Mouse (Mus musculus) ovary, adult 2 months (tissue): Measurements from ENCODE around the gene Tubb4a. TPM values are rescaled to one million over a fixed set of nuclear protein-coding genes. Genes with fewer than 3 reads are reported as not detected.

Experiments
- polyA plus RNA-seq: library from polyadenylated mRNA; depleted of rRNA; stranded (reverse); fragments of >200 nt; gene quantifications from 2 replicates; pipeline ENCODE4 v1.2.3, GENCODE M21; 2012; rRNA removed

Tubb4a gene
- polyA plus RNA-seq: 6.7 and 6.9 TPM in 2 replicates

DNA sequence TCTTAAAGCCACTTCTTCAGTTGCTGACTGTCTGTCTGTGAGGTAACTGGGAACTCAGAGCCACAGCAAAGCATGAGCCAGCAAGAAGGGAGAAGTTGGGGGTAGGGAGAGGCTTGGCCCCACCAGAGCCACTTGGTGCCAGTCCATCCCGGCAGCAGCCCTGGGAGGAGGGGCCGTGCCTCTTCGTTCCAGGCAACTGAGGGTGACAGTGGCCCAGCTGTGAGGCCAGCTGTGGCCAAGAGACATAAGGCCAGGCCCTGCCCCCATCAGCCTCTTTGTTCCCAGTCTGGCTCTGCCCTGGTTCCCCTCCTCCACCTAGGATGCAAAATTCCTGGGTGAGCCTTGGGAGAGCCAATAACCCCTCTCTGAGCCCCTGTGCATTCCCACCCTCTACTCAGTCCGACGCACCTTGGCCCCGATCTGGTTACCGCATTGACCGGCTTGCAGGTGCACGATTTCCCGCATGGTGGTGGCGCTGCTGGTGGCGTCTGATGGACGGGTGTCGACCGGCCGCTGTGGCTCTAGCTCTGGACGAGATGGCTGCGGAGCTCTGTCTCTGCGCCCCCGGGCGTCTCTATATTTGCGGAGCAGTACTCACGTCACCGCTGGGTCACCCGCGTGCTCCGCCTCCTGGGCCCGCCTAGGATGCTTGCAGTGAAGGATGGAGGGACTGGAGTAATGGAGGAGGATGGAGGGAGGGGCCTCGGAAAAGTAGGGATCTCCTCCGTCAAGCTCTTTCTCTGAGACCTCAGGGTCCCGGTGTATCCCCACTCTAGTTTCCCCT lies at the start of gene Tubb4a:
Gene Tubb4a, minus strand, starts transcription at position 734 of the 784 bp plus-strand sequence.

DNA sequence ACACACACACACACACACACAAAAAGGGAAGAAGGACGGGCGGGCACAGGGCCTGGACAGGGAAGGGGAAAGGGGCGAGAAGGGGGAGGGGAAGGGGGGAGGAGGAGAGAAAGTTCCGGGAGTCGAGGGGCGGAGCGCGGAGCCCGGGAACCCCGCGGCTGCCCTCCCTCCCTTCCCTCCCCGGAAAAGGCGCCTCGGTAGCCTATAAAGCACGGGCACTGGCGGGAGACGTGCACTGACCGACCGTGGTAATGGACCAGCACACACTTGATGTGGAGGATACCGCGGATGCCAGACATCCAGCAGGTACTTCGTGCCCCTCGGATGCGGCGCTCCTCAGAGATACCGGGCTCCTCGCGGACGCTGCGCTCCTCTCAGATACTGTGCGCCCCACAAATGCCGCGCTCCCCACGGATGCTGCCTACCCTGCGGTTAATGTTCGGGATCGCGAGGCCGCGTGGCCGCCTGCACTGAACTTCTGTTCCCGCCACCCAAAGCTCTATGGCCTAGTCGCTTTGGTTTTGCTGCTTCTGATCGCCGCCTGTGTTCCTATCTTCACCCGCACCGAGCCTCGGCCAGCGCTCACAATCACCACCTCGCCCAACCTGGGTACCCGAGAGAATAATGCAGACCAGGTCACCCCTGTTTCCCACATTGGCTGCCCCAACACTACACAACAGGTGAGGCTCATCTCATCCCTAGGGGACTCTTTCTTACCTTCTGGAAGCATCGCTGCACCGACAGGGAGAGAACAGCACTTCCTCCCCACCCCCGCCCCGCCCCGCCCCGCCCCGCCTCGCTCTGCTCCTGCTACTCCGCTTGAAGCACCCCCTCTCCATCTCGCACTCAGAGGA lies 17.8 kb upstream of the Tubb4a start, which contains the start of gene Tnfsf9:
Gene Tnfsf9, plus strand, starts transcription at position 145 of the 854 bp plus-strand sequence.

DNA sequence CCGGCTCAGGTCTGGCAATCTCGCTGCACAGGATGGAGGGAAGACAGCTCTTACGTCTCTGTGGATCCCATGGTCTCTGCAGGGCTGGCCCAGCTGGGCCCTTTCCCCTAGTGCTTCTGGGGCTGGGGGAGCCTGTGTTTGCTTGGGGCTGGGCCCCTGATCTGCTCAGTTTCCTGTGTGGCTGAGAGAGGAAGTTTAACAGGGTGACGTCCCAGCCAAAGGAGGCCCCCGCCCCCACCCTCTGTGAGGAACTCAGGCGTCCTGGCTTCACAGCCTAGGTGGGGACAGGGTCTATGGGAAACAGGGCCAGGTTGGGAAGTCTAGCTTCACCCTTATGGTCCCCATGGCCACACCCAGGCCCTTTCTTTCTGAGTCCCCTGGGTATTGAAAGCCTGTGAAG lies 9.2 kb downstream of the Tubb4a start, which contains the start of gene Dennd1c:
Gene Dennd1c, minus strand, starts transcription at position 179 of the 400 bp plus-strand sequence.

DNA sequence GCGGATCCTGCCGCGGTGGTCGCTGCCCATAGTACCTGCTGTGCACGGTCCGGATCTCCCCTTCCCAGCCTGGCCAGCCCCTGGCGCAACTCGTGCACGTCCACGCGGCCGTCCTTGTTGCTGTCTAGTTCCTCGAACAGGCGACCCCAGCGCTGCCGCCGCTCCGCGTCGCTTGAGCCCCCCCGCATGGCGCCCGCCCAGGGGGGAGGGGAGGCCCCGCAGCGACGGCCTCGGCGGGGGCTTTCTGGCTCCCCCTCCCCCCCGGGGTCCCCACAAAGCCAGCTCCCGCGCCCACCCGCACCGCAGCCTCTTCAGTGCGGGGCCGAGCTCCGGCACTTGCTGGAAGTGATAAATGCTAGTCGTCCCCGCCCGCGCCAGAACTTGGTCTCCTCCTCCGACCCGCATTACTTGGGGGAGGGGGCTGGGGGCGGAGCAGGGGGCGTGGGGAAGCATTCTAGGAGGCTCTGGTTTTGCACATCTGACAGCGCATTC lies 28.1 kb downstream of the Tubb4a start, which contains the start of gene Slc25a23:
Gene Slc25a23, minus strand, starts transcription at position 378 of the 492 bp plus-strand sequence.

DNA sequence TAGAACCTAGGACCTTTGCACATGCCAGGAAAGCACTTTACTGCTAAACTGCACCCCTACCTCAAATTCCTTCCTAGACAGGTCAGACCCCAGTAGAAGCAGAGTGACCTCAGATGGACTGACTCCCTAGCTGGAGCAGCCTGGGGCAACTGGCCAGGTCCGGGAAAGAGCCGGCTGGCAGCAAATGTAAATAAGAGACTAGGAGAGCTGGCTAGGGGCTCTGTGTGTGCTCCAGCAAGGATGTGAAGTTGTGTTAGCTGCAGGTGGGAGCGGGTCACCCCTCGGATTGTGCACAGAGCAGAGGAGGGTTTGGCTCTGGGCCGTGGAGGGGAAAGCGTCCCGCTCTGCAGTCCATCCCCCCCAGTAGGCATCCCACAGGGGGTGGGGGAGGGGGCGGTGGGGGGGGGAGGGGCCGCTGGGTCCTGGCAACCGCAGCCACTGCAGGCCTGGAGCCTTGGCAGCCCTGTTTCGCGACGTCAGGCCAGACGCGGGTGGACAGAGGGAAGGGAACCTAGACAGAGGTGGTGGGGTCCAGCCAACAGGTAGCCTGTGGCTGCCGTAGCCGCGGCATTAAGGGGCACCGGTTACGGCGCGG lies 28.6 kb downstream of the Tubb4a start, which contains the start of gene Crb3:
Gene Crb3, plus strand, starts transcription at position 215 of the 595 bp plus-strand sequence.

DNA sequence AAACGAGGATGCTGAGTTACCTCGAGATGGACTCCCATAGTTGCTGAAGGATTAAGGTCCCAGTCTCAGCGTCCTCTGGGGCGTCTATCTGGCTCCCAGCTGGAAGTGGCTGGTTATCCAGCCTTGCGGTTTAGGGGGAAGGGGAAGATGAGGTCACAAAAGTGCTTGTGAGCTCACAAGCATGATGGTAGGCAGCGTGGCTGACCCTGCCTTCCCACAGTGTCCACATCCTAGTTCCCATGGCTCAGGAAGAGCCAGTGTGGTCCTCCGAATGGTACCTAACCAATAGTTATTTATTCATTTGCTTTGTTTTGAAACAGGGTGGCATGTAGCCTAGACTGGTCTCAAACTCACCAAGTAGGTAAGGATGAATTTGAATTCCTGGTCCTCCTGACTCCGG lies 46.0 kb downstream of the Tubb4a start, which contains the start of gene Slc25a41:
Gene Slc25a41, minus strand, starts transcription at position 101 of the 400 bp plus-strand sequence.

DNA sequence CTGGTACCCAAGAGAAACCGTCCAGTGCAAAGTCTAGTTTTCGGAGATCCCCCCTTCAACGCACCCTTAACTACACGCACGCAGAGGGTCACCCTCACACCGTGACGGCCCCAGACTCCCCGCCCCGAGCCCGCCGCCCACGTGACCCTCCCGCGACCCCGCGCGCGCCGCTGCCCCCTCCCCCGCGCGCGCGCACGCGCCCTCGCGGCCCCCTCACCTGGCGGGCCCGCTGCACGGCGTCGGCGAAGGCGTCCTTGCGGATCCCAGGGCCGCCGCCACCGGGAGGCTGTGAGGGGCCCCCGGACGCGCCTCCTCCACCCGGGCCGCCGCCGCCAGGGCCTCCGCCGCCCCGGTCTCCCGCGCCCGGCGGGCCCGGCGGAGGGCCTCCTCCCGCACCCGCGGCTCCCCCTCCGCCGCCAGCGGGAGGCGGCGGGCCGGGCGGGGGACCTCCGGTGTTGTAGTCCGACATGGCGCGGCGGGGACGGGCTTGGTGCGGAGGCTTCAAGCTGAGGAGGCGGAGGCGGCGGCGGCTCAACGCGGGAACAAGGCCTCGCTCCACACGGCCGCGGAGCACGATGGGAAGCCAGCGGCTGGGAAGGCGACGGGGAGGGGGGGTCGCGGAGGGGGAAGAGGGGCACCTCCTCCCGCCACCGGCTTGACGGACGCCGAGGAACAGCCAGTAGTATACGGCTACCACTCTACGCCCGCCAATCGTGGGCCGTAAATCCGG lies 56.5 kb downstream of the Tubb4a start, which contains the start of gene Khsrp:
Gene Khsrp, minus strand, starts transcription at position 592 of the 730 bp plus-strand sequence.

Other genes starting within 250 kb of the Tubb4a start
- 0.05 TPM in 1 of 2 replicates, not detected in the other for gene Acsbg2, start 213.3 kb downstream of the Tubb4a start, polyA plus RNA-seq
- gene 1700061G19Rik, start 212.3 kb downstream of the Tubb4a start, polyA plus RNA-seq: 0.16 and 0.37 TPM in 2 replicates
- gene Mllt1, start 152.4 kb downstream of the Tubb4a start, polyA plus RNA-seq: 94.1 and 98.4 TPM in 2 replicates
- 0.14 TPM in 2 replicates for gene Acer1, start 105.7 kb downstream of the Tubb4a start, polyA plus RNA-seq
- gene Clpp, start 97.5 kb downstream of the Tubb4a start, polyA plus RNA-seq: 290 and 341 TPM in 2 replicates
- 86.7 and 97.3 TPM in 2 replicates for gene Alkbh7, start 90.4 kb downstream of the Tubb4a start, polyA plus RNA-seq
- gene Pspn, start 87.8 kb downstream of the Tubb4a start, polyA plus RNA-seq: 1.3 and 1.6 TPM in 2 replicates
- gene Gtf2f1, start 76.5 kb downstream of the Tubb4a start, polyA plus RNA-seq: 34.5 and 38.2 TPM in 2 replicates
- gene Gm17949, start 76.3 kb downstream of the Tubb4a start, polyA plus RNA-seq: not detected in 2 replicates
- gene Khsrp, start 56.3 kb downstream of the Tubb4a start, polyA plus RNA-seq: 142 and 166 TPM in 2 replicates
- gene Slc25a41, start 46.1 kb downstream of the Tubb4a start, polyA plus RNA-seq: 0.12 and 0.25 TPM in 2 replicates
- 24.0 and 26.3 TPM in 2 replicates for gene Crb3, start 28.7 kb downstream of the Tubb4a start, polyA plus RNA-seq
- gene Slc25a23, start 27.9 kb downstream of the Tubb4a start, polyA plus RNA-seq: 60.7 and 77.3 TPM in 2 replicates
- gene Dennd1c, start 9.3 kb downstream of the Tubb4a start, polyA plus RNA-seq: 5.0 and 6.5 TPM in 2 replicates
- 4.4 and 5.3 TPM in 2 replicates for gene Tnfsf9, start 17.5 kb upstream of the Tubb4a start, polyA plus RNA-seq
- gene Cd70, start 62.0 kb upstream of the Tubb4a start, polyA plus RNA-seq: 0.18 and 0.34 TPM in 2 replicates
- gene Tnfsf14, start 106.4 kb upstream of the Tubb4a start, polyA plus RNA-seq: 0.52 and 0.68 TPM in 2 replicates
- gene C3, start 140.4 kb upstream of the Tubb4a start, polyA plus RNA-seq: 197 and 243 TPM in 2 replicates
- 78.1 and 78.3 TPM in 2 replicates for gene Gpr108, start 160.7 kb upstream of the Tubb4a start, polyA plus RNA-seq
- 33.5 and 37.3 TPM in 2 replicates for gene Trip10, start 161.7 kb upstream of the Tubb4a start, polyA plus RNA-seq
- 3.4 and 3.8 TPM in 2 replicates for gene Vav1, start 191.3 kb upstream of the Tubb4a start, polyA plus RNA-seq